Mouse (Mus musculus): ENCODE data around the gene Klk9.

Gene Klk9

DNA sequence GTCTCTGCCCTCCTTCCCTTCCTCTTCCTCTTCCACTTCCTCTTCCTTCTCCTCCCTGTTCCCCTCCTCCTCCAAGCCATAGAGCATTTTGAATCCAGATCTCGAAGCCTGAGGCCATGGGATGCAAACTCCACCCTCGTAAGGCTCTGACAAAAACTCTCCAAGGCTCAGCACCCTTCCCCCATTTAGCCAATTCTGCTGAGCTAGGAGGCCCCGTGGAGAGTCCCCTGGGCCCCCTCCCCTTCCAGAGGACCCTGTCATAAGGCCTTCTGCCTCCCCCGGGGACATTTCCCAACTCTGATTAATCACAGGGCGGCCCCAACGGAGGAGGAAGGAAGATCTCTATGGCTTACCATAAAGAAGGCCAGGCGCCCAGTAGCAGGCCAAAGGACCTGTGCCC lies at the start of gene Klk9:
Gene Klk9 (plus strand): TSS at position 301 of the 400 bp plus-strand sequence.
- DNase-seq (ENCODE audit: low read depth, low spot score), result no peak

DNA sequence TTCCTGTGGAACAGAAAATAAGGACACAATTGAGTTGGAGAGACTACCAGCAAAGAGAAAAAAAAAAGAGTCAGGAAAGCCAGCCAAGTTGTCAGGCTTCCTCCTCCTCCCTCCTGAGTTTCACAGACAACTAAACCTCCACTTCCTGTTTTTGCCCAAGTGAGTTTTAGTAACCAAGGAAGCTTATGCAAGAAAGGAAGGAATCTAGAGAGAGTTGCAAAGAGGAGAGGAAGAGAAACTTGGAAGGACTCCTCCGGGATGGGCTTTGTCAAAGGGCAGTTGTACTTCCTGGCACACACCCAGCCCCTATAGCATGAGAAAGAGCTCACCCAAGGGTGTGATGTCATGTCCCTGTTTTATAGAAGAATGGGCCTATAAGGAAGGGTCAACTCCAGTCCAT lies 43.9 kb upstream of the Klk9 start:
- peak; percentile 63 for DNase-seq (ENCODE audit: low read depth, low spot score)

DNA sequence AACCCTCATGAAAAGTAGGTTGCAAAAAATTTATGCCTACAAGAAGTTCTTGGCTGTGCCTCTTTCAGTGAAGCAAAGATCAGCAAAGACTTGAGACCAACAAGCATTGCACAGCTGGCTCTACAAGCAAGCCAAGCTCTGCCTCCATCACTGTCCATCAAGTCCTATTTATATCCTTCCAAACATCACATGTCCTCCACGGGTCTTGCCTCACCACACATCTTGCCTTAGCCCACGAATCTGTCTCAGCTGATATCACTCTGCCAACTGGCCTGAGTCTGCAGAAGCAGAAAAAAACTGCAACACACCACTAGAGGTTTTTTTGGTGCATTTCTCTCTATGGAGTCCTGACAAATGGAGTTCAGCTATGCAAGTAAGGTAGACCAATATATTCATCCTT lies 38.9 kb upstream of the Klk9 start:
- no peak for DNase-seq (ENCODE audit: low read depth, low spot score)

DNA sequence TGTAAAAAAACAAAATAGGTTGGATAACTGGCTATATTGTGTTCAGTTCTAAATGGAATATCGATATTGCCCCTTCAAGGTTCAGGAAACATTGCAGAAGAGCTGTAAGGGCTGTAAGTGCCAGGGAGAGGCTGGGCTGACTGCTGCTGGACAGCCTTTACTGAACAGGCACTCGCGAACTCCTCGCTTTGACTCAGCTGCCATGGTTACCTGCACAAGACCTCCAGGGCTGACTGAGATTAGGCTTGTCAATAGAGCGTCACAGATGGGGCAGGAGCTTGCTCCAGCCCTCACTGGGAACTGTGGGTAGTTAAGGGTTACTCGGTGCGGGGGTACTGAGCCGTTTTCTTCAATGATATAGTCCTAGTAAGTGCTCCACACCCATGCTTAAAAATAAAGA lies 25.2 kb upstream of the Klk9 start:
- no peak for DNase-seq (ENCODE audit: low read depth, low spot score)

DNA sequence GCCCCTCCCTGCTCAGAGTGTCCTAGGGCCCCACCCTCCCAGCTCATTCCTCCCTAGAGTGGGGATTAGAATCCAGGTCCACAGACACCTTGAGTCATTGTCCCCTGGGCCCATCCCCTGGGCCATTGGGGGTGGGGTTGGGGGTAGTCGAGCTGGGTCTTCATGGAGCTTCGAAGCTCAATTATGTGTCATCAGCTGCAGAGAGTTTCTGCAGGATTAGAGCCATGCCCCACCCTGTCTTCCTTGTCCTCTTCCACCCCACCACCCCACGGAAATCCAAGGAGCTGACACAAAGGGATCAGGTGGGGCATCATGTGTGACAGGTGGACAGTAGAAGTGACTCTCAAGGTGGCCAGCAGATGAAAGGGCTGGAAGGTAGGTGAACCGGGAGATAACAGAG lies 23.1 kb upstream of the Klk9 start, which contains the start of gene Klk12:
Gene Klk12 (plus strand): TSS at position 301 of the 400 bp plus-strand sequence.
- no peak for DNase-seq (ENCODE audit: low read depth, low spot score)

DNA sequence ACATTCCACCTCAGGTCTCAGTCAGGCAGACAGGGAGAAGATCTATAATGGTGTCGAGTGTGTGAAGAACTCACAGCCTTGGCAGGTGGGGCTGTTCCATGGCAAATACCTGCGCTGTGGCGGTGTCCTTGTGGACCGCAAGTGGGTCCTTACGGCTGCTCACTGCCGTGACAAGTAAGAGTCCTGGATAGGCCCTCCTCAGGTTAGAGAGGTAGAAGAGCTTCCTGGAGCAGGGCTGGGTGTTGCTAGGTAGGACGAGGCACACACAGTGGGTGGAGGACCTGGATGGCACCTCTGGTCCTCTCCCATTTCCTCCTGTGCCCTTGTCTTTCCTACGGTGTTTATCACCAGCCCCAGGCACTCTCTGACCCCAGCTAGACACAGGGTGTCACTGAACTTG lies 22.1 kb upstream of the Klk9 start:
- no peak for DNase-seq (ENCODE audit: low read depth, low spot score)

DNA sequence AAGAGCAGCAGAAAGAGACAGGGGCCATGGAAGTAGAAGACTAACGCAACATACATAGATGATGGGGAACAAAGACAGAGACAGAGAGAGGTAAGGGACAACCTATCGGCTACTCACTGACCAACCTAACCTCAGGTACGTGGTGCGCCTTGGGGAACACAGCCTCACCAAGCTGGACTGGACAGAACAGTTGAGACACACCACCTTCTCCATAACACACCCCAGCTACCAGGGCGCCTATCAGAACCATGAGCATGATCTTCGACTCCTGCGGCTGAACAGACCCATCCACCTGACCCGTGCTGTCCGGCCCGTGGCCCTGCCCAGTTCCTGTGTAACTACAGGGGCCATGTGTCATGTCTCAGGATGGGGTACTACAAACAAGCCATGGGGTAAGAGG lies 21.0 kb upstream of the Klk9 start:
- DNase-seq (ENCODE audit: low read depth, low spot score), result no peak

DNA sequence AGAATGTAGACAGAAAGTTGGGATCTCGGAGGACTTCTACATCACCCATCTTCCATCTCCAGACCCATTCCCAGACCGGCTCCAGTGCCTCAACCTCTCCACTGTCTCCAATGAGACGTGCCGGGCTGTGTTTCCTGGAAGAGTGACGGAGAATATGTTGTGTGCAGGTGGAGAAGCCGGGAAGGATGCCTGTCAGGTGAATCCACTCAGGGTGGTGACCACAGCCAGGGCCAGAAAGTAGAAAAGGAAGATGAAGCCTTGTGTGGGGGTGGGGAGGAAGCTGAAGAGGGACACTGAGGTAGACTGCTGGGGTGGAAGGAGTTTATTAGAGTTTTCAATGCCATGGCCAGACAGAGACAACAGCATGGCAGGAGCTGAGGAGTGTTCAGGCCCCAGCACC lies 19.8 kb upstream of the Klk9 start:
- DNase-seq (ENCODE audit: low read depth, low spot score), result no peak

DNA sequence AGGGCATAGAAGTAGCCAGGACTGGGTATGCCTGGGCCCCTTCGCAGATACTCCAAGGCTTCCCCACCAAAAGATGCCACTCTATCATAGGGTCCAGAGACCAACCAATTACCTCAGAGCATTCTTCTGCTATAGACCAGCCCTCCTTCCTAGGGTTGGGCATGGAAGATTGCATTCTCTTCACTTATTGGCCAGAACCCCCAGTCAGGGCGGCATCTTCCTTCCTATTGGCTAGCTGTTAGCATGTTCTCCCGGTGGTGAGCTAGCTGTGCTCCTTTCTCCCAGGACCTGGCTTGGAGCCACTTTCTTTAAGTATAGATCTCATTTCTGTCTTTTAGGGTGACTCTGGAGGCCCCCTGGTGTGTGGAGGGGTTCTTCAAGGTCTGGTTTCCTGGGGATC lies 18.8 kb upstream of the Klk9 start:
- DNase-seq (ENCODE audit: low read depth, low spot score), result no peak

DNA sequence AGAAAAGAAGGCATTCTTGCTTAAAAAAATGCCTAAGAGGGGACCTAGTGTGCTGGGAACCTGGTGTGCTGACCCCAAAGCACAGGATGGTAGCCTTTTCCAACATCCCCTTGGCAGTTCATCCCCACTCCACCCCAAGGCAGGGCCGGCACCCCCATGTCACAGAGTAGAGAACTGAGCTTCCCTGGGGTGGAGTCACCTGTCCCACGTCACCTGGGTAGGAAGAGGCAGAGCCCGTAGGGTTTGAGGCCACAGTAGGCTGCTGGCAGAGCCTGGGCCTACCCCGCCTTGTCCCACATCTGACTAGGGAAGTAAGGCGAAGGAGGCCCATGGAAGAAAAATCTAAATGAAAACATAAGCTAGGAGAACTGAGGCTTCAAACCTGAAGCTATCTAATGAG lies 17.3 kb upstream of the Klk9 start, which contains the start of gene Klk11:
Gene Klk11 (plus strand): TSS at position 241 of the 400 bp plus-strand sequence.
- DNase-seq (ENCODE audit: low read depth, low spot score), result no peak

DNA sequence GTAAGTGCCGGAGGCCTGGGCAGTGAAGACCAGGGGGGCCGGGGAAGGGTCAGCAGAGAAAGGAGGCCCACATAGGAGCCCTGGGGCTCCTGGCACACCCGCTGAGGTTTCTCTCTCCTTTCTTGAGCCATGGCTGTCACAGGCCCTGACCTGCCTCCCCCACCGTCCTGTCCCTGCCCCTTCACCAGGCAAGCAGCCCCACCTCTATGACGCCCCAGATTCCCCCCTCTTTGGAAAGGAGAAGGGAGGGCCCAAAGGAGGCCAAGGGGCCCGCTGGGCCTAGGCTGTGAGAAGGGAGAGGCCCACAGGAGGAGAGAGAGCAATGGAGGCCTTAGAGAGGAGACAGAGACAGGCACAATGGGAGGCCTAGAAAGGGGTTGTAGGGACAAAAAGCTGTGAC lies 16.9 kb upstream of the Klk9 start:
- no peak for DNase-seq (ENCODE audit: low read depth, low spot score)

DNA sequence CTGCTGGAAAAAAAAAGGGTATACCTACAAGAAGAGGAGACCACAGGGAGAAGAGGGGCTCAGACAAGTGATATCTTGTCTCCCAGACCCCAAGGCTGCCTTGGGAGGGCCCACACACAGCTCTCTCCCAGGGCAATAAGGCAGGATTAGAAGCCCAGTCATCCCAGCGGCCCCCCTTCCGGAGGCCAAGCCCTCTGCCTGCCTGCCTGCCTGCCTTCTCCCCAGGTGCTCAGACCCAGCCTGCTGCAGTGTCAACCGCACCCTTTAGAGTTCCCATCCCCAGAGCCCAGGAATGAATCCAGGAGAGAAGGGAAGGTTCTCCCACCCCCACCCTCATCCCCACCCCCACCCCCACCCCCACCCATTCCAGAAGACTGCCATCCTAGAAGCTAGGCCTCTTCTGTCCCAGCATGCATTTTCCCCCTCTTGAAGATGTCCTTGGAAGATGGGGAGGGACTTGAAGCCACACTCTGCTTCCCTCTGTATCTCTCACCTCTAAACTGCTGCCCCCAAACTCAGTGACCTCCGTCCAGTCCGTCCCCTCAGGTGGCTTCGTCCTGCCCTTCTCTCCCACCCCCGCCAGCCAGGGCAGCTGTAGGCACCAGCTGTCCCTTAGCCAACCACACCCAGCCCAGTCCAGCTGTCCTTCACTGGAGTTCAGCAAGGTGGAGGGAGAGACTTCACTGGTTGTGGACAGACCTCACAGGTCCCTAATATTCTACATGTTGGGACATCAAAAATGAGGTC lies 16.2 kb upstream of the Klk9 start:
- no peak for DNase-seq (ENCODE audit: low read depth, low spot score)

DNA sequence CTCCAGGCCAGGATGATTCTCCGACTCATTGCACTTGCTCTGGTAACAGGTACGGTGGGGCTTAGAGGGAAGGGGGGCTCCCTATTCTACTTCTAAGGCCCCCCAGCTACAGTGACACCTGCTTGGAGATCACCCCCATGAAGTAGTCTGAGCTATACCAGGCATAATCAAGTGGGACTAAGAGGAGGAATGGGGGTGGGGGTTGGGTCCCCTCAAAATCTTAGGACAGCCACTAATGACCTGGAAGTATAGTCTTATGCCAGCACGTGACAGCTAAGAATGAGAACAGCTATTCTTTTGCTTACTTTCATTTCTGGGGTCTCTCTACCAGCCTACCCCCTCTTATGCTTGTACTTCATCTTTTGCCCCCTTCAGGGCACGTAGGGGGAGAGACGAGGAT lies 15.2 kb upstream of the Klk9 start:
- no peak for DNase-seq (ENCODE audit: low read depth, low spot score)

DNA sequence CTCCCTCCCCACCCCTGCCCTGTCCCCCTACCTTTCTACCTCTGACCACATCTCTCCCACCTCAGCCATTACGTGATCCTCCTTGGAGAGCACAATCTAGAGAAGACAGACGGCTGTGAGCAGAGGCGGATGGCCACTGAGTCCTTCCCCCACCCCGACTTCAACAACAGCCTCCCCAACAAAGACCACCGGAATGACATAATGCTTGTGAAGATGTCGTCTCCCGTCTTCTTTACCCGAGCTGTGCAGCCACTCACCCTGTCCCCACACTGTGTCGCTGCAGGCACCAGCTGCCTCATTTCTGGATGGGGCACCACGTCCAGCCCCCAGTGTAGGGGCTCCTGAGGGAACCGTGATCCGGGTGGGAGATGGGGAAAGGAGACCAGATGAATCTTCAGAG lies 14.3 kb upstream of the Klk9 start:
- no peak for DNase-seq (ENCODE audit: low read depth, low spot score)

DNA sequence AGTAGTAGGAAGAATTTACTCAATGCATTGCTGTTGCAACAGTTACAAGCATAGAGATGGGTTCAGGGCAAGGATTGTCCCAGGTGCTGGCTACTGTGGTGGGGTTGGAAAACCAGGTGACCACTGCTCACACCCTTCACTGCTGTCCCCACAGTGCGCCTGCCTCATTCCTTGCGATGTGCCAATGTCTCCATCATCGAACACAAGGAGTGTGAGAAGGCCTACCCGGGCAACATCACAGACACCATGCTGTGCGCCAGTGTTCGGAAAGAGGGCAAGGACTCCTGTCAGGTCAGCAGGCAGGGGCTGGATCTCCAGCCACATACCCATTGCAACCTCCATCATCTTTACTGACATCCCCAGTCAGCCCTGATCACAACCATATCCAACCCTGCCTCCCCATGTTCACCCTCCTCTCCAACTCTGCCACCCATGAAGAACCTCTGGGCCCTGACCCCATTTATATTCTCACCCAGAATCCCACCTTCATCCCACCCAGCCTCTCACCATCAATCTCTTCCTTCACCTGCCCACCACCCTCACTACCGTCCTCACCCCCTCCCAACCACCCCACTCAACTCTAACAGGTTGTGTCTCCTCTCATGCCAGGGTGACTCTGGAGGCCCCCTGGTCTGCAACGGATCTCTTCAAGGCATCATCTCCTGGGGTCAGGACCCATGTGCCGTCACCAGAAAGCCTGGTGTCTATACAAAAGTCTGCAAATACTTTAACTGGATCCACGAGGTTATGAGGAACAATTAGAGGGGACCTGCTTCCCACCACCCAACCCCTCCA lies 13.3 kb upstream of the Klk9 start:
- DNase-seq (ENCODE audit: low read depth, low spot score), result no peak

DNA sequence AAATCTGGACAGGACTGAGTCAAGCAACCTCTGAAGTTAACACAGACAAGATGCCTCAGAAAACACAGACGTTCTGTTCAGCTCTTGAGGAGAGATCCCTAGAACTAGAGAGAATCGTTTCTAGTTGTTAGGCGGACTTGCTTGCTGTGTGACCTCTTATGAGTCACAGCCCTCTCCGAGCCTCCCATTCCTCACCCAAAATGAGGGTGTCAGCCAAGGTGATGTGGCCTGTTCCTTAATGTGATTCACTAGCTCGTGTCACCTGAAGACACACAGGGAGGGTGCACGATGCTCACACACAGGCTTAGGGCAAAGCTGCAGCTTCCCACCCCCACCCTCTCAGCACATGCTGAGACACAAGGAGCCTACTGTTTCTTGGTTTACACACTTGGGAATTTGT lies 11.4 kb upstream of the Klk9 start:
- DNase-seq (ENCODE audit: low read depth, low spot score), result peak; percentile 41

DNA sequence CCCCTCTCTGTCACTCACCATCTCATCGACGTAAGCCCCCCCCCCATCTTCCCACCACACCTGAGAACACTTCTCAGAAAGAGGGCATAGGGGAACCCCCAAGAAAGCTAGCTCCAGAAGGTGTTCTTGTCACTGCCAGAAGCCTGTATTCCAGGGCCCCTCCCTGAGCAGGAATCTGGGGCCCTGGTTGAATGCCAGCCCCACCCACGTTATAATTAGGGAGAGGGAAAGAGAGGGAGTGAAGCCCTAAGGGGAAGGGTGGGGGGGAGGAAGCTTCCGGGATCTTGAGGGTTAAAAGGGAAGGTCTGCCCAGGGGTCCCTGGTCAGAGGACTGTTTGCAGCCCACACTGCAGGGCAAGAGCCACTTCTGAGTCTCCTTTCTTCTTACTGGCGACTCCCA lies 10.9 kb upstream of the Klk9 start, which contains the start of gene Klk10:
Gene Klk10 (plus strand): TSS at position 290 of the 400 bp plus-strand sequence.
- no peak for DNase-seq (ENCODE audit: low read depth, low spot score)

DNA sequence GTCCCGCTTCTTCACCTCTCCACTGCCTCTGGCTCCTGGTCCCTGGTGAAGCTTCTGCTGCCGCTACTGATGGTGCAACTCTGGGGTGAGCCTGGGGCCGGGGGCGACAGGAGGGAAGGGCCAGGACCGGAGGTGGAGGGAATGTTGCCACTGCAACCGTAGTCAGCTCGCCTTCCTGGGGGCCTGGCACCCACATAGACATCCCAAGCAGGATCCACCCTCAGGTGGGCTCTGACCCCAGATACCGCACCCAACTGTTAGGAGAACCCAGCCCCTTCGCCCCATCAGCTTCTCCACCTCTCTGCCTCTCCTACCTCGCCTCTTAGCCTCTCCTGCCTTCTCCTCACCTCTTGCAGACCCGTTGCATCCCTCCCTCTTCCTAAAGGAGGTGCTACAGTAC lies 10.2 kb upstream of the Klk9 start:
- DNase-seq (ENCODE audit: low read depth, low spot score), result no peak

DNA sequence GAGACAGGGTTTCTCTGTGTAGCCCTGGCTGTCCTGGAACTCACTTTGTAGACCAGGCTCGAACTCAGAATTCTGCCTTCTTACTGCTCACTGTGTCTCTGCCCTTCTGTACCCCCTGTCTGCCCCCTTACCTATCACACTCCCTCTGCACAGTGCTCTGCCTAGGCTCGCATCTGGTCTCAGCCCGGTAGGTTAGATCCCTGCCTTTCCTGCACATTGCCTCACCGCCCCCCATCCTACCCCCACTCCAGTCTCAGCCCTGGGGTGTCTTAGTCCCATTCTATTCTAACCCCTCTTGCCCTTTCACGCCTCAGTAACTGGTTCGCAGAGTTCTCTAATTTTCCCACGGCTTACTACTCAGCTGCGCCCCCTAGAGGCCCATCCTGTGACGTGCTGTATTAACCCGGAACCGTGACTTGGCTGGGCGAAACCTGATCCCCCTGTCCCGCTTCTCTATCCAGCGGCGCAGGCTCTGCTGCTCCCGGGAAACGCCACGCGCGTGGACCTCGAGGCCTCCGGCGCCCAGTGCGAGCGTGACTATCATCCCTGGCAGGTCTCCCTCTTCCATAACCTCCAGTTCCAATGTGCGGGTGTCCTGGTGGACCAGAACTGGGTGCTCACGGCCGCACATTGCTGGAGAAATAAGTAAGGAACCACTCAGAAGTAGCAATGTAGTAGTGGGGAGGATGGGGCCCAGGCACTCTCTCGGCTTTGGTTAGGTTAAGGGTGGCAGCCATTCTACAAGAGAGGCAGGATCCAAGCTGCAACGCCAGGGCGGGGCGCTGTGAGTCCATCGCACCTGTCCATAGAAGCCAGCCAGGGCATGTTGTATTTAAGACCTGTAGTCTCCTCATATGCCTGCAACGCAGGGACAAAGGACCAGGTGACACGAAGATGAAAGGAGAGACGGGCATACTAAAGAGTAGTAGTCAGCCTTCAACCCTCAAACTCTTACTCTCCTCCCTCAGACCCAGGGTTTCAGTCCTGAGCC lies 9.1 kb upstream of the Klk9 start:
- DNase-seq (ENCODE audit: low read depth, low spot score), result peak; percentile 52

DNA sequence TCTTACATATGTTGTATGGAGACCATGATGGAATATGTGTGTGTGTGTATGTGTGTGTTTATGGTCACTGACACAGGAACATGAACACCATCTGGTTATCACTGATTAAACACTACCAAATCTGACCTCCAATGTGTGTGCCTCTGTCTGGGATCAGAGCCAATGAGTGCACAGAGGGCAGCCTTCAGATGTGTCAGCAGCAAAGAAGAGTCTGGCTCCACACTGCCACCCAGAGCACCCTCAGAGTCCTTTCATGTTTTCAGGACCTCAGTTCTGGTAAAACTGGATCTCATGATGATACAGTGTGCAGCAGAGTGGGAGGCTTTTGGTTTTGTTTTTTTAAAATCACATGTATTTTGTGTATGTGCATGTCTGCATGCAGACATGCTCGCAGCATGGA lies 6.4 kb upstream of the Klk9 start:
- peak; percentile 58 for DNase-seq (ENCODE audit: low read depth, low spot score)

DNA sequence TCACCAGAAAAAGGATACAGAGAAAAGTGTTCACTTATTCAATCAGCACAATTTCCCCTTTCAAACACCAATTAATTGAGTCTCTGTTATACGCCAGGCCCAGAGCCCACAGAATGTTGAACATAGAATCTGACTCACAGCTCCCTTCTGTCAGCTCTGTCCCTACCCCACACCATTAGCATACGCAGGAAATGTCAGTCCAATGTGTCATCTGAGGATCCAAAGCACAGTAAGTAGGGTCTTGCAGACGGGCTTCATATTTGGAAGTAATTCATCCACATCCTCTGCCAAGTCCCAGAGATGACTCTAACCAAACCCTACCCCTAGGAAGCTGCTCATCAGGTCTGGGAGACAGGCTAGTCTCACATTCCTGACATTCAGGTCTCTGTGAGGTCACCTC lies 3.6 kb upstream of the Klk9 start:
- peak; percentile 78 for DNase-seq (ENCODE audit: low read depth, low spot score)

DNA sequence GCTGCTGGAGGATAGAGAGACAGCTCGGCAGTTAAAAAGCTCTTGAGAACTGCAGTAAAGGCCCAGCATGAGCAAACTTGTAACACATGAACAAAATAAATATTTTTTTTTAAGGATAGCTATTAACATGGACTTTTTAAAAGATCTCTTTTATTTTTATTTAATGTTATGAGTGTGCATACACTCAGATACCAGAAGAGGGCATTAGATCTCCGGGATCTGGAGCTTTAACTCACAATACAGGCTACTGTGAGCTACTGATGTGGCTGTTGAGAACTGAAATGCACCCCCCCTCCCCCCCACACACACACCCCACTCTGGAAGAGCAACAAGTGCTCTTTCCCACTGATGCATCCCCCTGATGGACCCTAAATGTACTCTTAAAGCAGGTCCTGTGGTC lies 2.4 kb upstream of the Klk9 start:
- peak; percentile 39 for DNase-seq (ENCODE audit: low read depth, low spot score)
